Mouse (Mus musculus) kidney, embryonic 14.5 days (tissue): ENCODE data around the gene Zfp655. TPM values are rescaled to one million over a fixed set of nuclear protein-coding genes. Genes with fewer than 3 reads are reported as not detected.

Experiments
- ATAC-seq: fragments of 200-750 bp; cut with Nextera tagmentation; 2 replicates; pipeline ENCODE4 v1.8.0; 2017; ENCODE audit warnings: moderate number of reproducible peaks, mild to moderate bottlenecking, moderate TSS enrichment, moderate library complexity; ENCODE audit not compliant: low FRiP score, low TSS enrichment
- H3K27ac ChIP-seq: fragments of 300-500 bp; sonication (generic); 2 replicates; pipeline ENCODE4 v1.5.1; 2014; ENCODE audit warnings: low read depth, mild to moderate bottlenecking, low read length, moderate library complexity, mixed read lengths
- H3K27me3 ChIP-seq: fragments of 300-500 bp; sonication (generic); 2 replicates; pipeline ENCODE4 v1.6.1; 2014; ENCODE audit warnings: mild to moderate bottlenecking, low read length; ENCODE audit not compliant: control insufficient read depth, insufficient read depth
- H3K36me3 ChIP-seq: fragments of 300-500 bp; sonication (generic); 2 replicates; pipeline ENCODE4 v1.6.1; 2014; ENCODE audit warnings: low read length, mixed read lengths; ENCODE audit not compliant: control insufficient read depth, insufficient read depth
- H3K4me1 ChIP-seq: fragments of 300-500 bp; sonication (generic); 2 replicates; pipeline ENCODE4 v1.6.1; 2014; ENCODE audit warnings: low read length, mixed read lengths; ENCODE audit not compliant: control insufficient read depth, insufficient read depth
- H3K4me2 ChIP-seq: fragments of 300-500 bp; sonication (generic); replicated peaks from 2 replicates; pipeline ENCODE4 v1.6.1; 2014; ENCODE audit warnings: low read depth, mild to moderate bottlenecking, low read length
- H3K4me3 ChIP-seq: fragments of 300-500 bp; sonication (generic); 2 replicates; pipeline ENCODE4 v1.5.1; 2014; ENCODE audit warnings: mild to moderate bottlenecking, low read length
- H3K9ac ChIP-seq: fragments of 300-500 bp; sonication (generic); 2 replicates; pipeline ENCODE4 v1.6.1; 2014; ENCODE audit warnings: low read depth, mild to moderate bottlenecking, low read length, moderate library complexity
- H3K9me3 ChIP-seq: fragments of 300-500 bp; sonication (generic); 2 replicates; pipeline ENCODE4 v1.6.1; 2016; ENCODE audit warnings: low read length; ENCODE audit not compliant: control insufficient read depth
- WGBS: fragments of 180-500 bp; shearing (Covaris S2); extraction: QIAGEN DNeasy Blood & Tissue Kit; methylation state at CpG from one replicate; pipeline ENCODE4 v1.1.7; 2014; 5-methylcytosine and 5-hydroxymethylcytosine counted together
- polyA plus RNA-seq: library from polyadenylated mRNA; unstranded; fragments of >200 nt; fragmentation: Nextera tagmentation; extraction: Ambion mirVana; gene quantifications from 2 replicates; pipeline ENCODE4 v1.2.1, GENCODE M21; 2014

The Zfp655 gene
- polyA plus RNA-seq = 29.0 and 41.7 TPM in 2 replicates

GRCm38 (mm10) chr5:145231367-145231871 is at the start of gene Zfp655:
TSS of gene Zfp655 (plus strand) at chr5:145231715.
- peak within 1 kb of the TSS; percentile 62 for H3K4me2 ChIP-seq
- H3K27me3 ChIP-seq = no peaks in the 10 kb centered on the region
- WGBS = under 1% methylated on average over 41 of the region's 42 CpGs
- ATAC-seq = peak; percentile 99
- H3K36me3 ChIP-seq = peaks cover 30% of the 10 kb centered on the region
- peak within 1 kb of the TSS; percentile 99 for H3K4me3 ChIP-seq
- peak within 1 kb of the TSS; percentile 81 for H3K27ac ChIP-seq
- H3K9me3 ChIP-seq = no peaks in the 10 kb centered on the region
- H3K4me1 ChIP-seq = peaks cover 9% of the 10 kb centered on the region; the same call in 1 of the 2 replicates
- H3K9ac ChIP-seq = peak within 1 kb of the TSS; percentile 96

GRCm38 (mm10) chr5:145185244-145185643 is 46.3 kb upstream of the Zfp655 start:
- Histone ChIP-seq H3K36me3 (peaks cover 68% of the 10 kb centered on the region), H3K4me2 (no peak overlapping the region), H3K4me3 (no peak overlapping the region), H3K27me3 (no peaks in the 10 kb centered on the region), H3K4me1 (peaks cover 3% of the 10 kb centered on the region; the same call in 1 of the 2 replicates), H3K9ac (no peak overlapping the region), H3K27ac (no peak overlapping the region), H3K9me3 (no peaks in the 10 kb centered on the region)
- WGBS = 83% methylated on average over 2 of the region's 2 CpGs
- no peak for ATAC-seq

GRCm38 (mm10) chr5:145189416-145189815 is 42.1 kb upstream of the Zfp655 start:
- Histone ChIP-seq H3K4me2 (no peak overlapping the region), H3K27me3 (no peaks in the 10 kb centered on the region), H3K4me1 (peaks cover 12% of the 10 kb centered on the region; the same call in 1 of the 2 replicates), H3K27ac (no peak overlapping the region), H3K36me3 (peaks cover 31% of the 10 kb centered on the region), H3K9ac (no peak overlapping the region), H3K4me3 (no peak overlapping the region), H3K9me3 (no peaks in the 10 kb centered on the region)
- ATAC-seq = no peak
- 93% methylated on average over 6 of the region's 6 CpGs for WGBS

GRCm38 (mm10) chr5:145190373-145190772 is 41.1 kb upstream of the Zfp655 start:
- 51% methylated on average over 5 of the region's 5 CpGs for WGBS
- Histone ChIP-seq H3K36me3 (peaks cover 34% of the 10 kb centered on the region), H3K27ac (no peak overlapping the region), H3K27me3 (no peaks in the 10 kb centered on the region), H3K9me3 (no peaks in the 10 kb centered on the region), H3K4me1 (peaks cover 12% of the 10 kb centered on the region; the same call in 1 of the 2 replicates), H3K4me3 (peak overlapping the region; percentile 95), H3K9ac (peak overlapping the region; percentile 97), H3K4me2 (peak overlapping the region; percentile 89)
- 0 out of 2 replicates have a peak, but pooled peaks have one; percentile 9 for ATAC-seq

GRCm38 (mm10) chr5:145190875-145191798 is 40.4 kb upstream of the Zfp655 start:
- Histone ChIP-seq H3K4me3 (peak overlapping the region; percentile 95), H3K4me2 (peak overlapping the region; percentile 89), H3K9me3 (no peaks in the 10 kb centered on the region), H3K4me1 (peaks cover 12% of the 10 kb centered on the region; the same call in 1 of the 2 replicates), H3K9ac (peak overlapping the region; percentile 97), H3K36me3 (peaks cover 30% of the 10 kb centered on the region), H3K27ac (peak overlapping the region; percentile 74), H3K27me3 (no peaks in the 10 kb centered on the region)
- WGBS = under 1% methylated on average over 41 of the region's 41 CpGs
- peak; percentile 90 for ATAC-seq

GRCm38 (mm10) chr5:145191962-145192361 is 39.6 kb upstream of the Zfp655 start, which contains the start of gene Atp5j2:
TSS of gene Atp5j2 (minus strand) at chr5:145192062.
- H3K27me3 ChIP-seq = no peaks in the 10 kb centered on the region
- H3K4me1 ChIP-seq = peaks cover 12% of the 10 kb centered on the region; the same call in 1 of the 2 replicates
- 89% methylated on average over 2 of the region's 2 CpGs for WGBS
- H3K4me3 ChIP-seq = peak within 1 kb of the TSS; percentile 95
- H3K9me3 ChIP-seq = no peaks in the 10 kb centered on the region
- peak within 1 kb of the TSS; percentile 89 for H3K4me2 ChIP-seq
- peak within 1 kb of the TSS; percentile 74 for H3K27ac ChIP-seq
- ATAC-seq = no peak
- peaks cover 22% of the 10 kb centered on the region for H3K36me3 ChIP-seq
- H3K9ac ChIP-seq = peak within 1 kb of the TSS; percentile 97

- Histone ChIP-seq H3K9me3 (no peaks in the 10 kb centered on the region), H3K4me1 (peaks cover 8% of the 10 kb centered on the region), H3K27me3 (no peaks in the 10 kb centered on the region), H3K27ac (no peak overlapping the region), H3K9ac (no peak overlapping the region), H3K4me3 (peak overlapping the region; percentile 87; the same call in 1 of the 2 replicates), H3K36me3 (peaks cover 6% of the 10 kb centered on the region), H3K4me2 (peak overlapping the region; percentile 86; the same call in 1 of the 2 replicates)
- WGBS = 80% methylated on average over 7 of the region's 7 CpGs
- ATAC-seq = no peak
These were observed 31.1 kb upstream of the Zfp655 start for GRCm38 (mm10) chr5:145200387-145200786.

GRCm38 (mm10) chr5:145201321-145201991 is 30.1 kb upstream of the Zfp655 start, which contains the start of gene Zkscan14:
TSS of gene Zkscan14 (minus strand) at chr5:145201868.
- peaks cover 3% of the 10 kb centered on the region for H3K36me3 ChIP-seq
- H3K27ac ChIP-seq = peak within 1 kb of the TSS; percentile 55; the same call in 1 of the 2 replicates
- H3K4me2 ChIP-seq = peak within 1 kb of the TSS; percentile 86
- WGBS = 2% methylated on average over 37 of the region's 37 CpGs
- no peaks in the 10 kb centered on the region for H3K9me3 ChIP-seq
- ATAC-seq = 0 out of 2 replicates have a peak, but pooled peaks have one; percentile 5
- peak within 1 kb of the TSS; percentile 87 for H3K4me3 ChIP-seq
- H3K27me3 ChIP-seq = no peaks in the 10 kb centered on the region
- H3K9ac ChIP-seq = peak within 1 kb of the TSS; percentile 77
- H3K4me1 ChIP-seq = peaks cover 15% of the 10 kb centered on the region
